Mouse (Mus musculus) left cerebral cortex, adult 2 months (tissue): ENCODE measurements at regions not wholly inside any gene's neighbourhood (a gene's known extent, or its start where the extent isn't known, plus 50 kb on each side); places are given as distances from the start of the nearest gene placed in this dataset.

Experiments
- DNase-seq, 2 experiments: peaks; one replicate each; pipeline ENCODE4 v3.0.0; 2021 to 2022; ENCODE audit warnings: low spot score in 2 of 2, mixed read lengths in 1 of 2; ENCODE audit errors: extremely low spot score in 1 of 2
- H3K27ac ChIP-seq: fragments of 200-600 bp; 2 replicates; pipeline ENCODE4 v1.8.1; 2022
- H3K4me3 ChIP-seq: fragments of 200-600 bp; 2 replicates; pipeline ENCODE4 v1.8.1; 2022
- CTCF ChIP-seq: fragments of 200-600 bp; IDR thresholded peaks from 2 replicates; pipeline ENCODE4 v1.8.1; 2022; ENCODE audit warnings: antibody characterized with exemption, mild to moderate bottlenecking, moderate library complexity
- intact Hi-C: fragments of 180-260 bp; cut with DNase I; formaldehyde crosslinking; loops from one replicate; pipeline ENCODE4 v1.15.1; 2025

DNA sequence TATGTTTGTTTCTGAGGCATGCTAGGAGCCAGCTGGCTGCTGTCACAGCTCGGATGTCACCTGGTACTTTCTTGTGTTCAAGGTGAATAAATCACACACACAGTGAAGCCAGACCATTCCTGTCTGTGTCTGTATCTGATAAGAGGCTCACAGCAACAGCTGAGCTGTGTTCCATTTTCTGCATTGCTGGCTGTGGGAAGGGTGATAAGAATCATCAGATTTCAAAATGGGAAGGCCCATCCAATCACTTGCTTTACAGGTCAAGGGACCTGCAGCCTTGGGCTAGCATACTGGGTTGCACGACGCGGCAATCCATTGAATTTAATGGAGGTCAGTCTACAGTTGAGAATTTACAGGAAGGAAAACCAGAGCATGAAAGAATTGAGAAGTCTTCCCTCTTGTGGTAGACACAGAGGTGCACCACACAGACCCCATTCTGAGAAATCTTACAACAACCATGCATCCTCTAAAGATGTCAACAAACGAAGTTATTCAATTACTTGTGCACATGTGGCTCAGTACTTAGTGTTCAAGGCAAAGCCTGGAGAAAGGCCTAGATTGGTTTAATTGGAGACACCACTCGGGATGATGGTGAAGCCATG, 135.2 kb downstream of the Gm12728 start:
- Histone ChIP-seq H3K27ac (no peak overlapping the region), H3K4me3 (no peak overlapping the region)
- intact Hi-C loops = no loop called here
- no peak for DNase-seq
- TF ChIP-seq CTCF = peak; percentile 48

DNA sequence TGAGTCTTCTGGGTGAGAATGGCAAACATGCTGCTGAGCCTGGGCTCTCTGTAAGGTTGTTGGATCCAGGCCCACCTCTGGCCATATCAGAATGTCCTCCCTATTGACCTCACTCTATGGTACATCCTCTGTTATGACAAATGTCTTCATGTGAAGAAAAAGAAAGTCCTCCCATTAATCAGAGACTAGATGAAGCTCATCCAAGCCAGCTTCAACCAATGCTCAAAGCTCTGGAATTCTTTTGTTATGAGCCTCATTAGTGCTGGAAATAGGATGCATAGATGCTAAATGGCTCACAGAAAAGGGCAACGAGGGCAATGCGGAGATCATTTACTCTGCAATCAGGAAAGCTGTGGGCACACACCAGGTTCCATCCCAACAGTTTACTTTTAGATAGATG, 135.8 kb downstream of the Gm12728 start:
- intact Hi-C loops = no loop called here

DNA sequence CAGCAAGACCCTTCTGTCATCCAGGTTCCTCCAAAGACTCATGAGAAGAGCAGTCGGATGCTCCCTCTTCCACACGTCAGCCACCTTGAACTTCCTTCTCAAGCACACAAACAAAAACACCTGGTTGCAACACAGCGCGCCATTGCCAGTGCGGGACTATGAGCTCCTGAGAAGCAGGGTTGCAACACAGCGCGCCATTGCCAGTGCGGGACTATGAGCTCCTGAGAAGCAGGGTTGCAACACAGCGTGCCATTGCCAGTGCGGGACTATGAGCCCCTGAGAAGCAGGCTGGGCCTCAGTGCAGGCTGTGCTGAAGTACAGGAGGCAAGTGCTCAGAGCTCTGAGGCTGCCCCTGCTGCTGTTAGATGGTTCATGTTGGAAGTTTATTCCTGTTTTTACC, 140.0 kb downstream of the Gm12728 start:
- TF ChIP-seq CTCF = no peak
- DNase-seq = no peak
- intact Hi-C loops = no loop called here
- H3K27ac ChIP-seq = no peak overlapping the region
- no peak overlapping the region for H3K4me3 ChIP-seq

More for the DNA sequence above, 135.8 kb downstream of the Gm12728 start:
- DNase-seq = no peak
- Histone ChIP-seq H3K27ac (no peak overlapping the region), H3K4me3 (no peak overlapping the region)
- TF ChIP-seq CTCF = no peak

DNA sequence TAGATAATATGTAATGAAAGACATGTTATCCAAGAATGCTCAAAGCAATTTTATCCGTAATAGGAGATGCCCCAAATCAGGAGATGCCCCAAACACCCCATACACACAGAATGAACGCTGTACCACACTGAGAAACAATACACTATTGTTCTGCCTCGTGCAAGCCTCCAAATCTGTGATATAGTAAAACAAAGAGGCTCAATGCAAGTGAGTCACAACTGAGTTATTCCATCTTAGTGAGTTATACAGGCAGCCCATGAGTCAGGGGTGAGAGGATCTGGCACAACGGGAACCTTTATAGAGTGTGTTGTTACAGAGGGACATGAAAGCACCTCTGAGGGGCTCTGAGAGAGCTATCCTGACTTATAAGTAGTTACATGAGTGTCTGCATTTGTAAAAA, 145.3 kb downstream of the Gm12728 start:
- H3K27ac ChIP-seq = peak overlapping the region; percentile 26; the same call in 1 of the 2 replicates
- no peak for TF ChIP-seq CTCF

DNA sequence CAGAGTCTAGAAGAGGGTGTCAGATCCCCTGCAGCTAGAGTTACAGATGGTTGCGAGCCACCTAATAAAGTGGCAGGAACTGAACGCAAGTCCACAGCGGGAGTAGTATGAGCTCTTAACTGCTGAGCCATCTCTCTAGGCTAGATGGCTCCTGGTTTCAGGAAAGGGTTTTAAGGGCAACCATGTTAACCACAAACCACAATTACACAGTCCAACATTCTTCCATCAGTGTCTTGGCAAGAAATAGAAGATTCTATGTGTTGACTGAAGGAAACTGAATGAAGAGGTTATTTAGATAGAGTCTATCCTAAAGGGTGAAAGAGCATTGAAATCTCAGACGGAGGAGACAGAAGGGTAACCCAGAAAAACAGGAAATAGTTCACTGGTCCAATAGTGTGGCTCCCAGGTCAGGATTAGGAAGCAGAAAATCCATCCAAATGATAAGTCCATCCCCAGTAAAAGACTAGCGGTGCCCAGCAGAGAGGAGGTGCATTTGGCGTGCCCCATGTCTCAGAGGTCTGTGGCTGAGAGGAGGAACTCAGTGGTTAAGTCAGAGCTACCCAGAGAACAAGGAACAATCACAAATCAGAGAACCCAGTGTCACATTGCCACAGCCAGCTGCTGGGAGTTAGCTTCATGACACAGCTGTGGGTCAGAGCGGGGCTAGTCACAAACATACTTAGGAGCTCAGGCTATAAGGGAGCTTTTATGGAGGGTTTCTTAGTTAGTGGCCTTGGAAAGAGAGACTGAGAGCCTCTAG, 147.3 kb downstream of the Gm12728 start:
- no peak for DNase-seq

More for the DNA sequence above, 145.3 kb downstream of the Gm12728 start:
- intact Hi-C loops = no loop called here
- no peak for DNase-seq
- H3K4me3 ChIP-seq = no peak overlapping the region

DNA sequence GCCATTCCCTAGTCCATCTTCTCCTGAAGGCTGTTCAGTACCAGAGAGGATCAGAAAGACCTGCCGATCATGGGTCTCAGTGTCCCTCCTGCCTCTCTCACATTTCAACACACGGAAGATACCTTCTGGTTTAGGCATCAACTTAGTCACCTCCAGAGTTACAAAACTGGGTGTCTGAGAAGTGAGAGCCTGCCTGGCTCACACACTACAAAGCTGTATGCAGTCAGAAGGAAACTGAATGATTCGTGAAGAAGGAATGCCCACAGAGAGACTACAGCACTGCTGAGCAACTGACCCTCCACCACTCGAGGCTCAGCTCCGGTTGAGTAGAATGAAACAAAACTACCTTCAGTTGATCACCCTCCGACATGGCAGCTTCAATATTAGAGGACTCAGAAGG, 147.9 kb downstream of the Gm12728 start:
- TF ChIP-seq CTCF = no peak
- Histone ChIP-seq H3K4me3 (no peak overlapping the region), H3K27ac (peak overlapping the region; percentile 12; the same call in 1 of the 2 replicates)
- no peak for DNase-seq
- intact Hi-C loops = no loop called here

More for the DNA sequence above, 147.3 kb downstream of the Gm12728 start:
- H3K27ac ChIP-seq = peak overlapping the region; percentile 12; the same call in 1 of the 2 replicates
- H3K4me3 ChIP-seq = no peak overlapping the region
- intact Hi-C loops = no loop called here
- no peak for TF ChIP-seq CTCF

DNA sequence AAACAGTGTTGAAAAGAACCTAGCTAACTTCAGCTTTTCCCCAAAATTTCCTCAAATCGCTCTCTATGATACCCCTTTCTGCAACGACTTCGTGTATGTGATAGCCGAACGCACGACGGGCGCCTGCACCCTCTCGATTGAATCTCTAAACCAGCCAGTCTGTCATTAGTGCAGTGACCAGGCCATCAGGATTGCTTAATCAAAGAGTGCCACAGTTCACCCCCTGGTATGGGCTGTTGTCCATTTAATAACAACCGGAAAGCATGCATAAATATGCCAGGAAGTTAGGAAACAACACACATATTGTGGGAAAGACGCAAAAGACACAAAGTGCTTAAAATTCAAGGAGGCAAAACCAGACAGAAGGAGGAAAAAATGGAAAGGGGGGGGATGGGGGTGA, 149.2 kb downstream of the Gm12728 start:
- Histone ChIP-seq H3K4me3 (no peak overlapping the region), H3K27ac (no peak overlapping the region)
- intact Hi-C loops = no loop called here
- TF ChIP-seq CTCF = no peak
- no peak for DNase-seq

DNA sequence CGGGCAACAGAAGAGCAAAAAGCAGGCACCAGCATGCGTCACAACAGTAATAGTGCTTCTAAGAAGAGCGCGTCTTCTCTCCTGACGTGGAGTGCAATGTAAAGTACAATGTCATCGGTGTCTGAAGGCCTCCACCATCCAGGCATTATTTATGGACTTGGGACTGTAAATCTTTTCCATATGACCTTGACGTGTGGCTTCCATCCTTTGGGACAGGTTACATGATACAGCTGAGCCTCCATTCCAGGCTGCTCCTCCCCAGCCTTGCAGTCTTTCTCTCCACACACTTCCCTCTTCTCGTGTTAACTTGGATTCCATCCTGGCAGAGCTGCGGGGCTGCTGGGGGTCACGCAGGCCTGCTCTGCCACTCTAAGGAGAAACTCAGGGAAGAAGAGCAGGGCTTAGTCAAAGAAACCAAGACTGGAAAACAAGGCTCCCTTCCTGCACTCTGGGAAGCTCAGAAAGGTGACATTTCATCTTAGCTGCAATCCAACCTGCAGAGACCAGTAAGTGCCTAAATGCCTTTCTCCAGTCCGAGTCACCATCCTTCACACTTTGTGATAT, 150.0 kb downstream of the Gm12728 start:
- no peak for DNase-seq
- no peak overlapping the region for H3K4me3 ChIP-seq
- intact Hi-C loops = loop anchor here (2.0 to 5.0 kb wide), 2 partner anchors 283 to 787 kb away; no protein-coding TSS in a partner anchor
- H3K27ac ChIP-seq = no peak overlapping the region
- TF ChIP-seq CTCF = no peak

DNA sequence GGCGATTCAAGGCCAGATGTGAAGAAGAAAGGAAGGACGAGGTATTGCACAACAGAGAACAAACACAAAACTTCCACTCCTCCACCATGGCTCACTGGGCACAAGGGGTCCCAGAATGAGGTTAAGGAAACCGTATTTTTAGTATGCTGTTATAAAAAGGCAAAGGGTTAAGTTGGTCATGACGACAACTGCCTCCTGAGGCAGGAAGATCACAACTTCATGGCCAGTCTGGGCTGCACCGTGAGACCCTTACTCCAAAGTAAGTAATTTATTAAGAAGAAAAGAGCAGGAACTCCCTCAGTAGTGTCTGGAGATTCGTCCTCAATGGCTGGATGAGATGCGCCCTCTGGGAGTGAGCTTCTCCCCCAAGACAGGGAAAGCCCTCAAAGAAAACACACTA, 151.2 kb downstream of the Gm12728 start:
- DNase-seq = no peak
- intact Hi-C loops = loop anchor here (2.0 to 5.0 kb wide), 2 partner anchors 281 to 788 kb away; no protein-coding TSS in a partner anchor
- no peak overlapping the region for H3K27ac ChIP-seq
- no peak overlapping the region for H3K4me3 ChIP-seq
- no peak for TF ChIP-seq CTCF

DNA sequence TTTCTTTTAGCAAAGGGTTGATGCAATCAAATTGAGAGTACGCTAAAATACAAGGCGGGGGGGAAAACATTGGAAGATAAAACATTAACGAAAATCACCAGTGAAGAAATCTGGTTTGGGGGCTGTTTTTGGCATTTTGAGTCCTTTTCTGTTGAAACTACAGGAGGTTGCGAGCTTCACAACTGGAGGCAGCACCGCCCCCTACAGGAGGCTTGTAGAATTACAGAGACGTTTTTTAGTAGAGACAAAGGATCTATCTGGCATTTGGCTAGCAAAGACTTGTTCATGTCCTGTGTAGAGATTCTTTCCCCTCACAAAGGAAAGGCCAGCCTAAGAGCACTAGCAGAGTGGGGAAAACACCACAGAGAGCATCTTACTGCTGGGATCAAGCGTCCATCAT, 152.1 kb downstream of the Gm12728 start:
- Histone ChIP-seq H3K4me3 (no peak overlapping the region), H3K27ac (no peak overlapping the region)
- peak; percentile 82 for TF ChIP-seq CTCF
- DNase-seq = peak; percentile 32 to 64
- intact Hi-C loops = loop anchor here (2.0 to 5.0 kb wide), 2 partner anchors 281 to 789 kb away; no protein-coding TSS in a partner anchor

DNA sequence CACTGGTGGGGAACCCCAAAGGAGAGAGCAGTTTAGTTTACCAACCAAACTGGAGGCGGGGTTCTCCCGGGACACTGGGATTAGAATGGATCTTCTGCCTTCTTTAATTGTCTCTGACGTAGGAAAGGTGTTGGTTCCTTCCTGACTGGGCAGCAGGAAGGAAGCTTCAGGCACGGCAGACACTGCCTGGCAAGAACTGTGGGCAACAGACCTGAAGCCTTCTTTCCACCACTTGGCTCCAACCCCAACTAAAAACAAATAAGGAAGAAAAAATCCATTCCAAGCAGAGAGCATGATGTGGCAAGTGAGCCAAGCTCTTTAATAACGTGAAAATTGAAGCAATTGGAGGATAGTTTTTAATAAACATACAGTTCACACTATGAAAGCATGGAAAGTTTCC, 155.3 kb downstream of the Gm12728 start:
- TF ChIP-seq CTCF = no peak
- DNase-seq = no peak
- no peak overlapping the region for H3K27ac ChIP-seq
- no peak overlapping the region for H3K4me3 ChIP-seq
- intact Hi-C loops = loop anchor here (5.0 kb wide), 1 partner anchor 277 kb away; no protein-coding TSS in a partner anchor

DNA sequence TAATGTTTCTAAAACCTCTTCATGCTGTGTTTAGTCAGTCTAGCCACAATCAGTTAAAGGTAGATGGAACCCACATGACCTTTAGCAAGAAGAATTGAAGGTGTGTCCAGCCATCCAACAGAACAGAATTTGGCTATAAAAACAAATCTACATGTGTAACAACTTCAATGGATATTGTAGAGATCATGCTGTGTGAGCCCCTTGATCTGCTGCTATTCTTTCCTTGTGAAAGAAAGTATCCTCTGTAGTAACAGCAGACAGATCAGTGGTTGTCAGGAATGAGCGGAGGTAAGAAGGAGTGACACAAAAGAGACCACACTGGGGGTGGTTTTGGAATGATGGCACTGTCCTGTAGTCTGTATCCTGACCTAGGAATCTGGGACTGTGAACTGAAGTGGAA, 156.3 kb downstream of the Gm12728 start:
- intact Hi-C loops = no loop called here
- DNase-seq = no peak
- no peak for TF ChIP-seq CTCF
- H3K4me3 ChIP-seq = no peak overlapping the region
- no peak overlapping the region for H3K27ac ChIP-seq
